Mouse (Mus musculus) cerebellum, adult 8-10 months (tissue): ENCODE measurements at regions not wholly inside any gene's neighbourhood (a gene's known extent, or its start where the extent isn't known, plus 50 kb on each side); places are given as distances from the start of the nearest gene placed in this dataset.

ENCODE experiments used
- DNase-seq: peaks from one replicate; pipeline ENCODE4 v3.0.0; 2022

DNA sequence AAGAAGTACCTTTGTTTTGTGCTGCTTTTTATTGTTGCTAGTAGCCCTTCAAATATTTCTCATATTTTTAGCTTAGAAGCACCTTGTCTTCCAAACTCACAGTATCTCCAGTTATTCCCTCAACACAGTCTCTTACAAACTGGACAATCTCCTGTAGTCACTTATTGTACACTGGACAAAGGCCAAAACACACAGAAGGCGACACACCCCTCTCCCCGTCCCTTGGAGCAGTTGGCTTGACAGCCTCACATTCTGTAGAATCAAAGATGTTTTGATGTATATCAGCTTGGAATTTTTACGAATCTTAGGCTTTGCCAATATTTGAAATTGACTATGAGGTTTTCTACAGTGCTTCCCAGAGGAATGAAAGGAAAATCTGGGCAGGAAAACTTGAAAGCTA is 309.8 kb upstream of the Gm5148 start:
- no peak for DNase-seq

DNA sequence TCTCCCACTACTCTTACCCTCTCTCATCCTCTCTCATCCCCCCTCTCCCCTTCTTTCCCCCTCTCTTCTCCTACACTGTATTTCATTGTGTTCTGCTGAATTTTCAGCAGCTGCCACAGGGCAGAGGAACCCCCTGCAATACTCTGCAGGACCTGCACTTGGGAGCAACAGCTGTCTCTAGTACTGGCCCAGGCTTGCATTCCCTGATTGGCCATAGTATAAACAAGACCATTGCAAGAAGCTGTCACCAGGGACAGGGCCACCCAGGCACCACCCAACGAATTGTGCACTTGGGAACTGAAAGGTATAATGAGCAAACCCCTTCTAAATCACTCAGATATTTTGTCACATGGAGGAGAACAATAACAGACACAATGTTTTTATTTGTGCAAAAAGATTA is 290.5 kb upstream of the Gm5148 start:
- DNase-seq = no peak

DNA sequence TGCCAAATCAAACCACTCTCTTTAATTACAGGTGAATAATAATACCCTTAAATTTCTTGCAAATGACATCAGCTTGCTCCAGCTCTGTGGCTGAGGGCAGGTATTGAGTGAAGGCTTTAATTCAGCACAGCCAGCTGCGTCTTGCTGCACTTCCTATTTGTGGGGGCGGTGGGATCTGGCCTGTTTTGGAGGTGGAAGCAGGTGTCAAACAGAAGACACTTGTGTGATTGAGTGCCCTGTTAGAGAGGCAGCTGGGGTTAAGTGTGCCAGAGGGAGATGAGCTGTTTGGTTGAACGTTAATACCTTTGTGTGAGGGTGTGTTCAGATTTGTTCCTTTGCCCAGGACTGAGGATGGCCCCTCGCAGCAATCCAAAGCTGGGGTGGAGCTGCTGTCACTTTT is 284.9 kb upstream of the Gm5148 start:
- no peak for DNase-seq

DNA sequence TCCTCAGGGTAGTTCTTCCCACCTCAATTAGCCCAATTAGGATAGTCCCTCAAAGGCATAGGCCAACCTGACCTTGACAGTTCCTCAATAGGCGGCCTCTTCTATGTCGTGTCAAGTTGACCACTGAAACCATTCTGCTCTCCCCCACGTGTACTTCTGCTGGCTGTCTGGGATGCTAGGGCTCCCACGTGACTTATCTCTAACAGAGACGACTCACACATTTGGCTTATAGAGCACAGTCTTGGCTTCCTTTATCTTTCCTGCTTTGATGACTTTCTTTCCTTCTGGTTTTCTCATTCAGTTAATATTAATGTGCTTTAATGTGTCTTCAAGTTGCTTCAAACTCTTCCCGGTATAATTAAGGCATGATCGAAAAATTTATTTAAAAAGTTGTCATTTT is 284.0 kb upstream of the Gm5148 start:
- DNase-seq = no peak

DNA sequence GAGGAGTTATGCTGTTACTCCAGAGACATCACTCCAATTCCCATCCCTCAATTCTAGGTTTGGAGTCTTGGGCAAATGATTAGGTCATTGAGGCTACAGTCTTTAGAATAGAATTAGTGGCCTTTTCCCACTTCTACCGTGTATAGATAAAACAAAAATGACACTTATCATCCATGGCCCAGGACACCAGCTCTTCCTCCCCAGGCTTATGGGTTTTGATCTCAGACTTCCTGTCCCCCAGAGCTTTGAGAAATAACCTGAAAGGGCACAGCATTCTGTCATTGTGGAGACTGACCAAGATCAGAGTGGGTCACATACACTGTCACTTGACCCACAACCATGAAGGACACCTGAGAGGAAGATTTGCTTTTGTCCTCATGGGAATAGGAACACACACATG is 283.3 kb upstream of the Gm5148 start:
- DNase-seq = no peak

DNA sequence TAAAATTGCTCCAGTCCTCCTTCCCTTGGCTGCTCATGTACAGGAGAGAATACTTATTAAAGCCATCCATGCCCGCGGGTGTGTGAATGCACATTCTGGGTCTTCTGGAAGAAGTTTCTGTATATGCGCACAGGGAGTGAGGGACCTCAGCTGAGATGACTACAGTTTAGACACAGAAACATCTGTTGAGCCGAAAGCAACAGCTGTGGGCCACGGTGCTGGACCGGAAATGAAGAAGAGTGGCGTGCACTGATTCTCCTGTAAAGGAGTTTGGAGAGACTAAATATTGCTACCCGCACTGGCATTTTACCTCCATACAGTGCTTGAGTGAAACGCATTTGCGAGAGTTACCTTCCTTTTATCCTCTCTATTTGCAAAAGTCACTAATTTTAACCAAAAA is 278.0 kb upstream of the Gm5148 start:
- DNase-seq = no peak

DNA sequence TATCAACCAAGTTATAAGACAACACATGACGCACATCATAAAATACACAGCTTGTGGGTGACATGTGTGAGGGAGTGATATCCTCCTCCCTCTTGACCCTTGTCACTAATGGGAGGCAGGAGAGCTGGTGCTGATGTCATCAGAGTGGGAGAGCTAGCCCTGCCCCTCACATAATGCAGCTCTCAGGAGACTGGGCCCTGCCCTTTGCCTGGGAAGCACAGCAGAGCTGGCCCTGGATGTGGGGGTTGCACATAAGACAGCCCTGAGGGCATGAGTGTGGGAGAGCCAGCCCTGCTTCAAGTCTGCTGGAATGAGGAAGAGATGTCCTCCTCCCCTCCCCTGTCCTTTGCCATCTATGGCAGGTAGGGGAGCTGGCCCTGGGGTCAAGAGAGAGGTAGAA is 275.5 kb upstream of the Gm5148 start:
- DNase-seq = no peak

DNA sequence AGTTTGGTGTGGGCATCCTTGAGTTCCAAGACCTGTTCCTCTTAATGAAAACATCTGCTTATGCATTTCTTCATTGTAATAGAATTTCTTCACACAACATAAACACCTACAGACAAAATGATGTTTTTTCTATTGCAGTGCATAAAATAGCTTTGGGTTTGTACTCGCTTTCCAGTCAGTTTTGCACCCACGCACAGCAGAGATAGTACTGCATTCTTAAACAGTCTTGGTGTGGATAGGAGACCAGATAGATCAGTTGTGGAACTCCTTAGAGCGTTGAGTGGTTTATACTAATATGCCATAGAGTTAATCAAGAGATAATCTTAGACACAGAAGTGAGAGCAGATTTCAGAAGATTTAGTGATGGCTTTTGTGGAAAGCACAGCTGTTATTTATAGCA is 273.7 kb upstream of the Gm5148 start:
- DNase-seq = no peak

DNA sequence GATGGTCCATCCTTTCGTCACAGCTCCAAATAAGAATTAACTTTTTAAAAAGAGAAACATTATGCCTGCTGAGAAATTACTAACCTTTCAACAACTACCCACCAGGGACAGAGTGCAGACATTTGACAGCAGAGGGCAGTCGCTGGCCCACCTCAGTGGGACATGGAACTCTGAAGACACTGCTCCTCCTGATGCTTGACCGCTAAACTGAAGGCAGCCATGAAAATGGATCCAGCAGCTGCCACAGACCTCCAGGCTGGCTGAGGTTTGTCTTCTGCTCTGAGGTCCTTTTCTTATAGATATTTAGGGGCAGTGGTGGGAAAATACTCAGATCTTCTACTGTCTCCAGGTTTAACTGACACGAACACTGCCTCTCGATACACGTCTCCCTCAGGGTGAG is 265.7 kb upstream of the Gm5148 start:
- no peak for DNase-seq

DNA sequence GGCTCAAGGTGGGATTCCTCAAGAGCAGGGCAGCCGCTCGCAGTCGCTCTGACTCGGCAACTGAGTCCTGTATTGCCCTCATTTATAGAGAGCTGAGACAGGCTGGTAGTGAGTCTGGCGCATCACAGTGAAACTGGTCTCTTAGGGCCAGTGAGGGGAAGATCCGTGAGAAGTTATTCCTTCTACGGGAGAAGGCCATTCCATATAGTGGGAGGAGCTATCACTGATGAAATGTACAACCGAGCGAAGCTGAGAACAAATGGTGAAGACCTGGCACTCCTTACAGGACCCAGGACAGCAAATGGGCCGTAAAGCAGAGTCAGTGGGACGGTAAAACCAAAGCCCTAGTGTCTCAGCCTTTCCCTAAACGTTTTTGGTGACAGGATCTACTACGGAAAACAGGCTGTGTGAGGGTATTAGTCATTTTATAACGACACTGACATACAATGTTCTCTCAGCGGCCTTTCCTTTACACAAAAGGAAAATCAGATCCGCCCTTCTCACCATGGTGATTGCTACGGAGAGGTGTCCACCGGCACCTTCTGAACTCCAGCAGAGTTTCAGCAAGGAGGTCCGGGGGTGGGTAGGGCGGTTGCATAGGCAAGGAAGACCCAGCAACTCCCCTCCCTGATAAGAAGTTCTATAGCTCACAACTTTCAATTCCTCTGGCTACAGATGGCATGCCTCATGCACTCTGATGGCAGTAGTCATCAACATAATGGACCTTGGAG is 263.6 kb upstream of the Gm5148 start:
- no peak for DNase-seq

DNA sequence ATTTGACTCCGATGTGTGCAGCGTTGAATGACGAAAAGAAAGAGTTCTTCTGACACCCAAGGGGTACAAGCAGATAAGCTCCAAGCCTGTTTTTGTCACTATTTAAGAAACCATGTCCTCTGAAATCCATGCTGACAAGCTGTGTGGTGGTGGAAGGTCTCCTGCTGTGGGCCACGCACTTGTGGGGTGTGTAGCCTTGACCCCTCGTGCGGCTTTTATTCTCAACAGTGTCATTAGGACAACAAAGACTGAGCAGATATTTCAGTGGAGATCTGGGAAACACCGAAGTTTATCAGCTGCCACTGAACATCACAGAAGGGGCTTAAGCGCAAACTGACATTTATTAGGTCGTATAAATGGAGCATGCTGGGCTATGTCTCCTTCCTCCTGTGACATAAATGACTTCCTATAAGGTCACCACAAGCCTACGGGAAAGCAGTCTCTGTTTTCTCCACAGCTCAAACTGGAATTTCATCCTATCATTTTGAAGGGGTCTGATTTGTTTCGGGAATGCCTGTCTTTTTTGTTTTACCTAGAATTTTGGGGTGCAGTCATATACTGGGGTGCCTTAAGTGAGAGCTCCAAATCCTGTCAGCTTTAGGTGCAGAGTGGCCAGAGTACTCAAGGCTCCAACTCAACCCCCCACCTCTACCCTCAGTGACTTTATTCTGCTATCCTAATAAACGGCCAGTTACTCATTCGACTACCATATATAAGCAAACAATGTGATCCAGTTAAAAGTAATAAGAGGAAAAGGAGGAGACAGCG is 262.9 kb upstream of the Gm5148 start:
- DNase-seq = no peak

DNA sequence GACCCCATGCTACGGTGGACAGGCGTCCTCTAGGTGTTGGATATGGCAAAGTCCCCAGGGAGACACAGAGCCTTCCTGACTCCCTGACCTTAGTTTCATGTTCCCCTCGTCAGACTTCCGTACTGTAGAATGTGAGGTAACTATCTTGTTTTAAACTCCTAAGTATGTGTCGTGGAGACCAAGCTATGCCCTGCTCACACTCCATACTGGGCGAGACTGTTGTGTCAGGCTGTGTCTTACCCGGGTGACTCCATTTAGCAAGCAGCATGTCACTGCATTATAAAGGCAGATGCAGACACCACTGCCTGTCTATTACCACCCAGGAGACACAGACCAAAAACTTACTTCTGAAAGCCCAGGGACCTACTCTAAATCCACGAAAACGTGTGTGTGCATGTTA is 260.4 kb upstream of the Gm5148 start:
- no peak for DNase-seq

DNA sequence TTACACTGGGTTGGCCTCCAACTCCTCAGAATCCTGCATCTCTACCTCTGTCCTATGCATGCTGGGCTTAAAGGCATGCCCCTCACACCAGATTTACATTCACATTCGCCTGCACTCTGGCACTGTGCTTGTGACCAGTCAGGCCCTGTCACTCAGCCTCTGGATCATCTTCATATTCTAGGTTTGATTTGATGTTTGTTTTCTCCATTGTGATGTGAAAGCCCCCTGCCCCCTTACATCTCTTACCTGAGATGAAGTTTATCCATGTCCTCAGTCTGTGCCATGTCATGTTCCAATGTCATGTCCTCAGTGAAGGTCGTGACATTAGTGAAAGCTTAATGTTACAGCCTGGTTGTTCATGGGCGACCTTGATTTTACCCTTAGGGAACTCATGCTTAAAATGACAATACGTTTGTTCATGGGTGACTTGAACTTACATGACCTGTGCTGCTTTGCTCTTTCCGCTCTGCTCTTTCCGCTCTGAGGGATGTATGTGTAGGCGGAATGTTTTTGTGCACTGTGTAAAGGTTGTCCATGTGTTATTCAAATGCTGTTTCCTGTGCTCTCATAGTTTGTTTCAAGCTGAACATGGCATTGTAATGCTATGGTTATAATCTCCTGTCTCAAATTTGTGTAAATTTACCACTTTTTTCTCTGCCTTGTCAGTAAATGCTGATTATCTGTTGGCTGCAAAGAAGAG is 257.3 kb upstream of the Gm5148 start:
- DNase-seq = no peak

DNA sequence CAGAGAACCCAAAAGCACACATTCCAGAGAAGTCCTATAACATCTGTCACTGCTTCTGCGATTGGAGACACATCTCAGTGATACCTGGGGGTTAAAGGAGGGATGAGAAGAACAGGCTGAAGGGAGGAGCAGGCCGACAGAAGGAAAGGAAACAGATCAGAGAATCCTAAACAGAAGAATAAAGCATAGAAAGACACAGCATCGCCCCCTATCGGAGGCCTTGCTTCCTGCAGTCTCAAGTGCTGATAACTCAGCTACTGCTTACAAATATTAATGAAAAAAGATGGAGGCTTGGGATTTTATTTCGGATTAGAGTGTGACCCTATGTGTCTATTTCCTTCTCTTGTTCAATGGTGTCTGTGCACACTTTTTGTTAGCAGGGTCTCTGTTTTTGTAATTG is 255.6 kb upstream of the Gm5148 start:
- DNase-seq = no peak

DNA sequence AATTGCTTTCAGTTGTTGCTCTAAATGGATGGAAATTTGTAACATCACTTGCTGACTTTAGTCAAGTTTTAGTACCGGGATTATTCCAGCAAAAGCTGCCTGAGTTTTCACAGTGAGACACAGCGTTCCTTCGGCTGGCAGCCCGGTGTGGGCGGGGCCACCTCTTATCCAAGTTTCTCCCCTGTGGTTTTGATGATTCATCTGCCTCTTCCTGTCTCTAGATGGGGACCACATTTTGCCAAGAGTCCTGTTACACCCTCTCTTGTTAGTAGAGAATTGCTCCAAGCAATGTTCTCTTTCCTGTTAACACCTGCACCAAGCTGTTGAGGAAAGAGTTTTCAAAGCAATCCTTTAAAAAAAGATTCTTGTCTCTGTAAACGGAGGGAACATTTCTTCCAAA is 254.2 kb upstream of the Gm5148 start:
- DNase-seq = peak; percentile 18

DNA sequence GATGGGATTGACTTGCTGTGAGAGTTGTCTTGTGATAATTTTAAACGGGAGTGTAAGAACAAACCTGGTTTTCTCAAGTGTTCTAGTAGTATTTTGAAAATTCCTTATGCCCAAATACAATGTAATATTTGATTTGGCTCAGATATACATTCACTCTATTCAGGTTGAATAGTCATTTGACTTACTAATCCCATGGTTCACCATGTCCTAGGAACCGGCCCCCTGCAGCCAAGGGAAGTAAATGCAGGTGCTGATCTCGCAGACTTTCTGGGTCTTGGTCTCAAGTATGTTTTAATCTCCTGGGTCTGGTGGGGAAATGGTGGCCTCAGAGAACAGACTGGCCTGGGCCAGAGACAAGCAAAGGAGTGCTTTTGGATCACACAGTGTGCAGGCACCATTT is 253.2 kb upstream of the Gm5148 start:
- DNase-seq = no peak

DNA sequence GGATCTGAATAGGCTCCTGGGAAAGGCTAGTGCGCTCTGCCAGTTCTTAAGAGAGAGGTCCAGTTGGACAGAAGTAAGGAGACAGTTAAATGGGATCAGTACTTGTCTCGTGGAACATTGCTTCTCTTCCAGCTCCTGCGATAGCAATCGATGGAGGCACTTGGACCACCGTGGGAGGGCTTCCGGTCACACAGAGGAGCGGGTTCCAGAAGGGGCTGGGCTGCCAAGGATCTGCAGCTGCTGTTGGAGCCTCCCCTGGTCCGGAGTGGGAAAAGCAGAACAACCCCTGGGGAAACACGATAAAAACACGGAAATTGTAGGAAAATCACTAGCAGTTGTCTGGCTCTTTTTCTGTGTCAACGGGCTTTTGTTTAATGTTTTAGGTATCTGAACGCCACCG is 252.3 kb upstream of the Gm5148 start:
- peak; percentile 3 for DNase-seq

DNA sequence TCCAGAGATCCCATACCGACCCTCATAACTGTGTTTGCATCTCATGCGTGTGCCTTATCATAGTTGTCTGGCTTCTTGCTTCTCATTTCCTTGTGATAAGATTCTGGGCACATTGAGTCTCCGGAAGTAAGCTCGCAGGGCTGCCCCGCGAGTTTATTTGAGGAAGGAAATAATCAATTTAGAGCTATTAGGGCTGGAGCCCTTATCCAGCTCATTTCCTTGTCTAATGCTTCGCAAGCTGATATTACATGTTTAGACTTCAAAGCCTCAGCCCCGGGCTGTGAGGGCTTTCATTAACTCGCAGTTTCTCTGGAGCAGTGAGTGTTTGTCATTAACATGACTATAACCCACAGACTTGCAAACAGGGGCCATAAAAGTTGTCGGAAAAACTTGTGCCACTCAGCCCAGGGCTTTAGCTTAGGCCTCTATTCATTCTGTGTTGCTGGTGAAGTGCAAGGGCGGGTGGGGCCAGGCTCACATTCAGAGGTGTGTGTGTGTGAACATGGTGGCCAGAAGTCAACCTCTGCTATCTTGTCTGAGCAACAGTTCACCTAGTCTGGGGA is 251.0 kb upstream of the Gm5148 start:
- no peak for DNase-seq

DNA sequence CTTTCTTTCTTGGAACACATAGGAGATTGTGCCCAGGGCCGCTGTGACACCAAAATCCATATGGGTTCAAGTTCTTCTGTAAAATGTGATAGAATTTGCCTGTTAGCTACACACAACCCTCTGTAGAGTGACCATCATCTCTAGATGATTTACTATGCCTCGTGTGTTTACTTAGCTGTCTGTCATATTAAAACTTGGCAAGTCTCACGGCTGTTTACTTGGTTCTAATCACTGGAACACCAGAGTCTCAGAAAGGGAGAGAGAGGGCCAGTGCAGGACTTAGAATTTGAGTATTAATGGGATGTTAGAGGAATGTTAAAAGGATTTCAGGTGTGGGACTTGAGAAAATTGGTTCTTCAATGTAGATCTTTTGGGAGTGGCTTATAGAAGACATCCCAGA is 248.6 kb upstream of the Gm5148 start:
- DNase-seq = no peak

DNA sequence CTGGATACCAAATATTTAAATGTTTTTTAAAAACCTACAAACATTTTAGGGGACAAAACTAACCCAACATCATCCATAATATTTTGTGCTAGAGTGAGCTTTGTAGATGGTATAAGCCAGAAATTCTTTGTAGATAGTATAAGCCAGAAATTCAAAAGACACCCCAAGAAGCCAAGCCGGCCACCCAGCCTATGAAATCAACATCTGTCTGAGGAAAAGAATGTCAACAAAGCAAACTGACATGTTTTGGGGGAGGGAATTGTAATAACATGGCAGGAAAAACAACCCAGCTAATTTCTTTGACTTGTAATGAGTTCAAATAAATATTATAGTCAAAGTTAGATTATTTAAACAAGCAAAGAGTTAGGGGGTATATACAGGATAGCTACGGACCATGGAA is 246.9 kb upstream of the Gm5148 start:
- DNase-seq = no peak

DNA sequence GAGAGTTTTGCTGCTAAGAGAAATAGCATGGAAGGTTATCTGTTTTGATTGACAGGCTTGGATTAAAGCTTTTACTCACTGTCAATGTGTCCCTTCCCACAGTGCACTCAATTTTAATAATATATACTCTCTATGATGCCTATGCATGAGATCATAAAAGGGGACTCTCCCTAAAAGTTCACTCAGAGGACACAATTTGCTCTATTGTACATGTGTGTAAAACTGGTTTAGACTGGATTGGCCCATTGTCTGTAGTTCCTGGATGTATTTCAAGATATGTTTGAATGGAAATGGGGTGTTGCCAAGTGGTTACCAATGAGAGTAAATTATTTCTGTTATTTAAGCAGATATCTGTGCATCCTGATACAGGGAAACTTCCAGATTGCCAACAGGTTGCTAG is 244.4 kb upstream of the Gm5148 start:
- DNase-seq = no peak

DNA sequence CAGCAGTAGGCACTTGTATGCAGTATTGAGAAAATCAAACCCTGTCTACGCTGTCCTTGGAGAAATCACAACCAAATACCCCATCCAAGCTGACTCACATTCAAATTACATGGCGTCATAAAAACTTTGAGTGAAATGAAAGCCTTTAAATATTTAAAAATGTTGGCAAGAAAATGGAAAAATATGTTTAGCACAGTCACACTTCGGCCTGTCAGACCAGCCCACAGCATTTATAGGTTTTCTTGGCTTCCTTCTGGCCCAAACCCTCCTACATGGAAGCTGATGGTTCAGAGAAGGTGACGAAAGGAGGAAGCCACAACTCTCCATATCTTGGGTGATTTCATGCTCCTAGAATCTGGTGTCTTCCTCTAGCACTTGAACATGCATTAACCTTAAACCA is 240.9 kb upstream of the Gm5148 start:
- no peak for DNase-seq

DNA sequence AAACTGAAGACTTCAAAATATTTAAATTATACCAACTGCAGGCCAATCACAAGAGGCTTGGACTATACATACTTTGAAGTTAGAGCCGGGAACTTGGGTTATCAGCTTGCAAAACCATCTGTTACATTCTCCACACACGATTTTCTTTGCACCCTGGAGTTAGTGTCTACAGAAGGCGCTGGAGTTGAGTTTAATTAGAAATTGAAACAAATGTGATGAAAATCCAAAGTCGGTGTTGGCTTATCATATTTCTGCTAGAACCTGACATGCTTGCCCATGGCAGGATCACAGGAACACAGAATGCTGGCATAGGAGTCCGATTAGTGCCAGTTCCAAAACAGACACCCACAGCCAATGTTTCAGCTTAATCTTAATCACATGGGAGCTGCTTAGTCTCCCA is 239.8 kb upstream of the Gm5148 start:
- no peak for DNase-seq

DNA sequence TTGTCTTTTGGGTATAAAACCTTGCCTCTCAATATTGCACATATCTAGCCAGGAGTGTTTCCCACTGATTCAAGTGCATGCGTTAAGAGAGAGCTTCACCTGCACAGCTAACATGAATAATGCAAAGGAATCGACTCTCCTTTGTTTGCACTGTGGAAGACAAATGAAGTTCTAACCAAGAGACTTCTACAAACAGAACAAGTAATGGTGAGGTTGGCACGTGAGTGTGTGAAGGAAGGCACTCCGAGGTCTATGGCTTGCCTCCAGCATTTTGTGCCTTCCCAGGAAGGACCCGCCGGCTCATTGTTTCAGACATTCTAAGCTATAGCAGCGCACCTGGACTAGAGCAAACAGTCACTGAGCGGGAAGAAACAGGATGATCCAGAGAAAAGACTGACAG is 238.5 kb upstream of the Gm5148 start:
- DNase-seq = no peak
